In genomic region chr13:23297737-23298136, GRCm38 (mm10) we compare ENCODE assay signal across 13 mouse cellular contexts. TPM values are rescaled to one million over a fixed set of nuclear protein-coding genes. Genes with fewer than 3 reads are reported as not detected.
DNase-seq lines count a peak whose midpoint lies in the region; ATAC-seq and TF ChIP-seq lines count a peak whose summit lies in the region.
"Had no signal": no experiment of that assay in that cellular context is flagged by ENCODE, and none has a peak within 500 bp of the region (broad histone marks: within the 10 kb centered on the region; RNA-seq: fewer than 3 reads in every experiment).

No protein-coding gene starts in this region.

- H3K27ac ChIP-seq in gastrocnemius, adult 2 months = no peak overlapping the region
- no peak overlapping the region for H3K27ac ChIP-seq in lung, postnatal 0 days (ENCODE audit: low read length)
- no peak overlapping the region for H3K27ac ChIP-seq in liver, postnatal 0 days (ENCODE audit: low read depth)
- H3K27ac ChIP-seq: limb, embryonic 15.5 days had no signal

- TF ChIP-seq CTCF in gastrocnemius, adult 2 months (IDR thresholded peaks at IDR 0.05) = peak; percentile 29; the same call in 1 of the 2 replicates
- peak; percentile 38 for TF ChIP-seq CTCF in lung, postnatal 0 days (IDR thresholded peaks at IDR 0.05)
- TF ChIP-seq CTCF in liver, postnatal 0 days (IDR thresholded peaks at IDR 0.05; ENCODE audit: low read depth) = peak; percentile 47

- no peak for ATAC-seq in lung, postnatal 0 days
- no peak for ATAC-seq in liver, postnatal 0 days
- no peak for ATAC-seq in granulocyte monocyte progenitor cell, adult 5-6 weeks (replicated peaks; ENCODE audit: poor library complexity, severe bottlenecking)

- no peaks in the 10 kb centered on the region for H3K27me3 ChIP-seq in lung, postnatal 0 days (replicated peaks; ENCODE audit: insufficient read depth, low read length)
- H3K27me3 ChIP-seq in liver, postnatal 0 days (ENCODE audit: insufficient read depth, low read length) = no peaks in the 10 kb centered on the region

- H3K4me2 ChIP-seq in lung, postnatal 0 days (replicated peaks; ENCODE audit: low read depth, low read length) = no peak overlapping the region
- H3K4me2 ChIP-seq in liver, postnatal 0 days (ENCODE audit: low read depth, low read length) = 0 out of 2 replicates have a peak overlapping the region, but pooled peaks have one; percentile 70

- H3K9me3 ChIP-seq in lung, postnatal 0 days (ENCODE audit: low read length) = no peaks in the 10 kb centered on the region
- no peaks in the 10 kb centered on the region for H3K9me3 ChIP-seq in liver, postnatal 0 days (ENCODE audit: low read length)
- H3K9me3 ChIP-seq: limb, embryonic 15.5 days had no signal

- TF ChIP-seq EP300 in lung, postnatal 0 days (IDR thresholded peaks at IDR 0.05) = no peak
- TF ChIP-seq EP300 in liver, postnatal 0 days (IDR thresholded peaks at IDR 0.05; ENCODE audit: low read depth) = no peak

- H3K36me3 ChIP-seq in lung, postnatal 0 days (ENCODE audit: insufficient read depth, low read length) = no peaks in the 10 kb centered on the region
- H3K36me3 ChIP-seq in liver, postnatal 0 days (replicated peaks; ENCODE audit: insufficient read depth, low read length) = no peaks in the 10 kb centered on the region
- H3K36me3 ChIP-seq: limb, embryonic 15.5 days had no signal

- intact Hi-C loops in gastrocnemius, adult 2 months (cut with DNase I) = loop anchor here (10.0 kb wide), 1 partner anchor 107 kb away; no protein-coding TSS in a partner anchor

- no peak overlapping the region for H3K4me3 ChIP-seq in gastrocnemius, adult 2 months
- H3K4me3 ChIP-seq in lung, postnatal 0 days (ENCODE audit: low read depth, low read length) = no peak overlapping the region
- H3K4me3 ChIP-seq in liver, postnatal 0 days (ENCODE audit: low read depth, low read length) = no peak overlapping the region

- no peak overlapping the region for H3K9ac ChIP-seq in lung, postnatal 0 days (replicated peaks; ENCODE audit: low read depth)
- no peak overlapping the region for H3K9ac ChIP-seq in liver, postnatal 0 days (replicated peaks)
- H3K9ac ChIP-seq: limb, embryonic 15.5 days had no signal

- DNase-seq in gastrocnemius, adult 2 months = no peak
- no peak for DNase-seq in gastrocnemius, adult 18-20 months (ENCODE audit: low spot score)
- DNase-seq in lung, postnatal 0 days (ENCODE audit: low spot score) = no peak
- no peak for DNase-seq in lung, postnatal 14 days
- peak; percentile 60 for DNase-seq in embryo, embryonic 11 days
- DNase-seq in liver, postnatal 0 days = no peak
- DNase-seq in cerebellum, adult 8-10 months = no peak
- DNase-seq: cerebellum, adult 11-12 months; kidney, adult 8-10 months; thymus, postnatal 14 days had no signal

- WGBS in lung, postnatal 0 days = 5% methylated on average over 5 of the region's 5 CpGs
- WGBS in liver, postnatal 0 days (ENCODE audit: insufficient replicate concordance) = 6% methylated on average over 5 of the region's 5 CpGs

- no peaks in the 10 kb centered on the region for H3K4me1 ChIP-seq in lung, postnatal 0 days (ENCODE audit: insufficient read depth, low read depth, low read length)
- 0 out of 2 replicates have a peak, but pooled peaks cover 4% of the 10 kb centered on the region for H3K4me1 ChIP-seq in liver, postnatal 0 days (ENCODE audit: insufficient read depth)

RNA-seq across cellular contexts. Expression of gene Vmn1r223, which starts 50.8 kb away (rescaled TPM):
- total RNA-seq in gastrocnemius, adult 2 months (2021) = not detected
- not detected for total RNA-seq in gastrocnemius, adult 18-20 months (2021)
- not detected in 2 replicates for polyA plus RNA-seq in lung, postnatal 0 days (2015; fragmentation: Nextera tagmentation; extraction: Ambion mirVana)
- not detected in 2 replicates for polyA plus RNA-seq in liver, postnatal 0 days (2015; fragmentation: Nextera tagmentation; extraction: Ambion mirVana)
- not detected in 2 replicates for total RNA-seq in granulocyte monocyte progenitor cell, adult 5-6 weeks (2014; fragmentation: Nextera tagmentation)
- not detected in 2 replicates for total RNA-seq in granulocyte monocyte progenitor cell, adult 5-6 weeks (2017)
- total RNA-seq: ES-E14 had no signal
- polyA plus RNA-seq: limb, embryonic 15.5 days had no signal
